Mouse (Mus musculus) telencephalon, adult 2 months (tissue): ENCODE results near the gene Tmem242.

ENCODE experiments used
- DNase-seq: peaks from one replicate; pipeline ENCODE4 v3.0.0-alpha.2; 2011; ENCODE audit warnings: low read depth, low spot score

The Tmem242 gene

GRCm38 (mm10) chr17:5377151-5377929 lies 62.7 kb downstream of the Tmem242 start:
- peak; percentile 38 for DNase-seq

- DNase-seq = no peak
These were observed 67.1 kb downstream of the Tmem242 start for GRCm38 (mm10) chr17:5372951-5373350.

- no peak for DNase-seq
These were observed 68.5 kb downstream of the Tmem242 start for GRCm38 (mm10) chr17:5371521-5371920.

GRCm38 (mm10) chr17:5371032-5371431 lies 69.0 kb downstream of the Tmem242 start:
- DNase-seq = no peak

- DNase-seq = no peak
These were observed 74.1 kb downstream of the Tmem242 start for GRCm38 (mm10) chr17:5365992-5366398.
